Comparison of ENCODE assay signal across 21 mouse cellular contexts in the genomic region with DNA sequence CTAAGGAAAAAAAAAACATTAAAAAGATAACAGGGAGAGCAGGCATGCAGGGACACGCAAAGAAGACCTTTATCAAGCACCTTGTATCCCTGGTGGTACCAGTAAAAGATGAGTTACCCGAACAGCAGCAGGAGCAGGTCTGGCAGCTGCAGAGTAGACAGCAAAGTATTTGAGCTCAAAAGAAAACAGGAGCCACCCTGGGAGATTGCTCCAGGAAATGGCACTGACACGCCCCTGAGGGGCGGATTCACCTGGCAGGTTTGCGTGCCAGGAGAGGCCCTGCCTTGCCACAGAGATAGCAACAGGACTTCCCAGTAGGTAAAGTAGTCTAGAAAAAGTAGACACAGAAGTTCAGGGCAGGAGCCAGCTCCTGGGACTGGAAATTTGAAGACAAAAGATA. TPM values are rescaled to one million over a fixed set of nuclear protein-coding genes. Genes with fewer than 3 reads are reported as not detected.
DNase-seq lines count a peak whose midpoint lies in the region; ATAC-seq and TF ChIP-seq lines count a peak whose summit lies in the region.
"Had no signal": no experiment of that assay in that cellular context is flagged by ENCODE, and none has a peak within 500 bp of the region (broad histone marks: within the 10 kb centered on the region; RNA-seq: fewer than 3 reads in every experiment).

A gene (minus strand): TSS at position 144 of the 400 bp plus-strand sequence.

- no peaks in the 10 kb centered on the region for H3K36me3 ChIP-seq in intestine, embryonic 15.5 days
- H3K36me3 ChIP-seq in stomach, postnatal 0 days (ENCODE audit: control insufficient read depth, insufficient read depth, low read length) = no peaks in the 10 kb centered on the region
- no peaks in the 10 kb centered on the region for H3K36me3 ChIP-seq in midbrain, embryonic 14.5 days (ENCODE audit: control insufficient read depth, insufficient read depth, low read length)

- no peak within 1 kb of the TSS for H3K9ac ChIP-seq in intestine, embryonic 15.5 days
- H3K9ac ChIP-seq in stomach, postnatal 0 days (ENCODE audit: low read length) = peak within 1 kb of the TSS; percentile 31; the same call in 1 of the 2 replicates
- no peak within 1 kb of the TSS for H3K9ac ChIP-seq in midbrain, embryonic 14.5 days (replicated peaks; ENCODE audit: low read length)

- peak within 1 kb of the TSS; percentile 19 for H3K4me3 ChIP-seq in intestine, embryonic 15.5 days (replicated peaks)
- H3K4me3 ChIP-seq in stomach, postnatal 0 days (ENCODE audit: low read depth, low read length) = peak within 1 kb of the TSS; percentile 32
- no peak within 1 kb of the TSS for H3K4me3 ChIP-seq in midbrain, embryonic 14.5 days (replicated peaks; ENCODE audit: low read depth, low read length)
- H3K4me3 ChIP-seq: heart, adult 2 months; left cerebral cortex, adult 2 months had no signal

- DNase-seq in gonadal fat pad, adult 2 months (ENCODE audit: low read depth) = peak; percentile 27
- peak; percentile 7 for DNase-seq in lung, postnatal 14 days
- DNase-seq in stomach, postnatal 0 days (ENCODE audit: low spot score) = peak; percentile 79
- DNase-seq in testis, postnatal 14 days (ENCODE audit: low spot score) = no peak
- DNase-seq in midbrain, embryonic 14.5 days = no peak
- DNase-seq in embryo, embryonic 11 days = no peak
- DNase-seq: adrenal gland, adult 8-10 months; cerebellum, adult 9-11 months; gastrocnemius, postnatal 14 days; heart, adult 2 months; heart, postnatal 36 days; kidney, postnatal 36 days; layer of hippocampus, adult 9-11 months; left cerebral cortex, postnatal 4 days; right cerebral cortex, postnatal 25 days; thymus, postnatal 25 days had no signal

- TF ChIP-seq CTCF in stomach, postnatal 0 days (IDR thresholded peaks at IDR 0.05; ENCODE audit: low read depth) = no peak

- TF ChIP-seq EP300 in stomach, postnatal 0 days (optimal IDR thresholded peaks at IDR 0.05) = no peak

- no peaks in the 10 kb centered on the region for H3K4me1 ChIP-seq in intestine, embryonic 15.5 days (replicated peaks)
- no peaks in the 10 kb centered on the region for H3K4me1 ChIP-seq in stomach, postnatal 0 days (replicated peaks; ENCODE audit: control insufficient read depth, insufficient read depth)
- H3K4me1 ChIP-seq in midbrain, embryonic 14.5 days (ENCODE audit: control insufficient read depth, insufficient read depth, low read length) = no peaks in the 10 kb centered on the region

- 55% methylated on average over 5 of the region's 5 CpGs for WGBS in intestine, embryonic 15.5 days
- 58% methylated on average over 5 of the region's 5 CpGs for WGBS in stomach, postnatal 0 days
- WGBS in midbrain, embryonic 14.5 days = 75% methylated on average over 5 of the region's 5 CpGs

- H3K27me3 ChIP-seq in intestine, embryonic 15.5 days (replicated peaks) = no peaks in the 10 kb centered on the region
- H3K27me3 ChIP-seq in stomach, postnatal 0 days (ENCODE audit: control insufficient read depth, insufficient read depth, low read length) = no peaks in the 10 kb centered on the region
- no peaks in the 10 kb centered on the region for H3K27me3 ChIP-seq in midbrain, embryonic 14.5 days (ENCODE audit: control insufficient read depth, insufficient read depth, low read length)

- no peak within 1 kb of the TSS for H3K27ac ChIP-seq in intestine, embryonic 15.5 days
- peak within 1 kb of the TSS; percentile 69; the same call in 1 of the 2 replicates for H3K27ac ChIP-seq in stomach, postnatal 0 days (replicated peaks)
- no peak within 1 kb of the TSS for H3K27ac ChIP-seq in midbrain, embryonic 14.5 days (replicated peaks; ENCODE audit: low read depth, low read length)
- H3K27ac ChIP-seq: heart, adult 2 months; hindbrain, postnatal 0 days; left cerebral cortex, adult 2 months had no signal

- no peaks in the 10 kb centered on the region for H3K9me3 ChIP-seq in intestine, embryonic 15.5 days
- H3K9me3 ChIP-seq in stomach, postnatal 0 days (ENCODE audit: control insufficient read depth, low read length) = no peaks in the 10 kb centered on the region
- no peaks in the 10 kb centered on the region for H3K9me3 ChIP-seq in midbrain, embryonic 14.5 days (ENCODE audit: control insufficient read depth, low read length)

- H3K4me2 ChIP-seq in intestine, embryonic 15.5 days (replicated peaks) = peak within 1 kb of the TSS; percentile 33; the same call in 1 of the 2 replicates
- H3K4me2 ChIP-seq in stomach, postnatal 0 days (replicated peaks; ENCODE audit: low read depth) = 0 out of 2 replicates have a peak within 1 kb of the TSS, but pooled peaks have one; percentile 23
- no peak within 1 kb of the TSS for H3K4me2 ChIP-seq in midbrain, embryonic 14.5 days (ENCODE audit: low read length)
- H3K4me2 ChIP-seq: liver, embryonic 11.5 days had no signal

- ATAC-seq in intestine, embryonic 15.5 days = peak; percentile 91
- peak; percentile 85 for ATAC-seq in stomach, postnatal 0 days (ENCODE audit: low FRiP score, low TSS enrichment)
- ATAC-seq in midbrain, embryonic 14.5 days (ENCODE audit: low FRiP score, low TSS enrichment) = no peak
- ATAC-seq: hindbrain, postnatal 0 days had no signal

RNA-seq across cellular contexts. Expression of the gene that starts here (rescaled TPM):
- polyA plus RNA-seq in gonadal fat pad, adult 2 months (2012; rRNA removed) = 0.03 TPM in 2 replicates
- polyA plus RNA-seq in intestine, embryonic 15.5 days (2015; fragmentation: Nextera tagmentation; extraction: Ambion mirVana) = 3.8 TPM in 2 replicates
- 48.2 and 51.2 TPM in 2 replicates for polyA plus RNA-seq in stomach, postnatal 0 days (2015; fragmentation: Nextera tagmentation; extraction: Ambion mirVana)
- polyA plus RNA-seq in midbrain, embryonic 14.5 days (2014; fragmentation: Nextera tagmentation; extraction: Ambion mirVana) = 0.24 and 0.28 TPM in 2 replicates
- polyA plus RNA-seq: liver, embryonic 11.5 days; testis, adult 2 months had no signal

Comparison
In these comparisons a context has a peak if more than half of its experiments do, and no peak if none do; other contexts are left out.
1. RNA of the gene that starts here (polyA plus RNA-seq): 48.2 to 51.2 TPM in stomach, postnatal 0 days; 3.8 TPM in intestine, embryonic 15.5 days, 0.24 to 0.28 TPM in midbrain, embryonic 14.5 days and 0.03 TPM in gonadal fat pad, adult 2 months; every median in the first group is over 10 times any median in the second.
2. Peak in DNase-seq in gonadal fat pad, adult 2 months; RNA of the gene not detected or under 1 TPM.
3. DNase-seq: peak in lung, postnatal 14 days (single experiment) and stomach, postnatal 0 days (single experiment); none in testis, postnatal 14 days (single experiment), midbrain, embryonic 14.5 days (single experiment) and embryo, embryonic 11 days (single experiment).